Mouse (Mus musculus): ENCODE results near the gene Faah.
A peak's percentile ranks its signal among the peaks of the same experiment; 100 is the strongest.

DNA sequence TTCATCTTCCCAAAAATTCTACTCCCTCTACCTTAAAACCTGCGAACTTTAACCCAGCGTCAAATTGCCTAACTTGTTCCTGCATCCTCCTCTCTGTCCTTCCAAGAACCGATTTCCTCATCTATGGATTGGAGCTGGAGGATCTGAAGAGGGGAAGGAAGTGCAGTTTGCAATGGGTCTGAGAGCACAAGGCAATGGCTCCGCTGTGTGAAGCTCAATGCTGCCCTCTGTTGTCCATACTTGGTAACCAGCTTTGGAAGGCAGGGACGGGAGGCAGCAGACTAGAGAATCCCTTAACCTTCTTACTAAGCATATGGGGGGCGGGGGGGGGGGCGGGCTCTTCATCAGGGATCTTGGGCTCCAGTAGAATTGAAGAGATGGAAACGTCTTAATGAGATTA lies 37.0 kb downstream of the Faah start:
- TF ChIP-seq EP300 (IDR thresholded peaks at IDR 0.05) (no peak), CTCF (IDR thresholded peaks at IDR 0.05) (peak; percentile 91)
